Mouse (Mus musculus): ENCODE results near the gene Pepd. TPM values are rescaled to one million over a fixed set of nuclear protein-coding genes. Genes with fewer than 3 reads are reported as not detected.

The Pepd gene
- total and polyA plus RNA-seq, 3 experiments: 29.7 to 48.0 TPM; not detected in 1

- no peak for TF ChIP-seq USF1 (IDR thresholded peaks at IDR 0.05; ENCODE audit: low read depth, low read length)
- Histone ChIP-seq H3K36me3 (ENCODE audit: control insufficient read depth in 1 of 2, insufficient read depth in 2 of 2, low read length in 2 of 2) (peaks cover 14 to 27% of the 10 kb centered on the region in 2 experiments), H3K9me3 (replicated peaks; ENCODE audit: insufficient read depth, low read length) (no peaks in the 10 kb centered on the region), H3K9ac (ENCODE audit: control insufficient read depth, low read depth, low read length, poor library complexity, severe bottlenecking) (peak overlapping the region; percentile 23; the same call in 1 of the 2 replicates), H3K4me3 (ENCODE audit: control insufficient read depth in 1 of 2, insufficient read depth in 1 of 2, low read depth in 2 of 2, low read length in 2 of 2) (no peak overlapping the region), H3K27ac (ENCODE audit: control insufficient read depth, low read depth, low read length) (no peak overlapping the region), H3K27me3 (ENCODE audit: control insufficient read depth in 1 of 2, insufficient read depth in 2 of 2, low read length in 2 of 2) (no peaks in the 10 kb centered on the region), H3K79me2 (ENCODE audit: control insufficient read depth, insufficient read depth, low read length, poor library complexity) (peaks cover 52% of the 10 kb centered on the region), H3K4me1 (ENCODE audit: control insufficient read depth in 1 of 2, insufficient read depth in 2 of 2, low read length in 2 of 2) (peaks cover 5 to 16% of the 10 kb centered on the region in 2 experiments)
- no peak for DNase-seq (ENCODE audit: low read depth, low spot score)
Observed at GRCm38 (mm10) chr7:35054286-35054685, 142.1 kb downstream of the Pepd start.

GRCm38 (mm10) chr7:35054977-35055618 is 142.9 kb downstream of the Pepd start:
- H3K9me3 ChIP-seq (replicated peaks; ENCODE audit: insufficient read depth, low read length): no peaks in the 10 kb centered on the region
- H3K27ac ChIP-seq (ENCODE audit: control insufficient read depth, low read depth, low read length): peak overlapping the region; percentile 79; the same call in 1 of the 2 replicates
- H3K36me3 ChIP-seq (ENCODE audit: control insufficient read depth in 1 of 2, insufficient read depth in 2 of 2, low read length in 2 of 2): peaks cover 10 to 26% of the 10 kb centered on the region in 2 experiments
- H3K4me3 ChIP-seq (ENCODE audit: control insufficient read depth in 1 of 2, insufficient read depth in 1 of 2, low read depth in 2 of 2, low read length in 2 of 2): peak overlapping the region; percentile 81 to 97
- H3K9ac ChIP-seq (ENCODE audit: control insufficient read depth, low read depth, low read length, poor library complexity, severe bottlenecking): peak overlapping the region; percentile 96
- H3K79me2 ChIP-seq (ENCODE audit: control insufficient read depth, insufficient read depth, low read length, poor library complexity): peaks cover 52% of the 10 kb centered on the region
- TF ChIP-seq SIN3A (IDR thresholded peaks at IDR 0.05; ENCODE audit: low read length) (peak; percentile 47), CTCF (IDR thresholded peaks at IDR 0.05 in 2 of 3, conservative IDR thresholded peaks at IDR 0.05 in 1 of 3; ENCODE audit: control insufficient read depth in 1 of 3, insufficient read depth in 1 of 3, low read depth in 2 of 3, low read length in 3 of 3, poor library complexity in 1 of 3, severe bottlenecking in 1 of 3) (no peak)
- H3K4me1 ChIP-seq (ENCODE audit: control insufficient read depth in 1 of 2, insufficient read depth in 2 of 2, low read length in 2 of 2): peaks cover 5 to 16% of the 10 kb centered on the region in 2 experiments
- H3K27me3 ChIP-seq (ENCODE audit: control insufficient read depth in 1 of 2, insufficient read depth in 2 of 2, low read length in 2 of 2): no peaks in the 10 kb centered on the region
- no peak for DNase-seq (ENCODE audit: low read depth, low spot score)

- Histone ChIP-seq H3K79me2 (ENCODE audit: control insufficient read depth, insufficient read depth, low read length, poor library complexity) (peaks cover 46% of the 10 kb centered on the region), H3K27me3 (ENCODE audit: control insufficient read depth in 1 of 2, insufficient read depth in 2 of 2, low read length in 2 of 2) (no peaks in the 10 kb centered on the region), H3K36me3 (ENCODE audit: control insufficient read depth in 1 of 2, insufficient read depth in 2 of 2, low read length in 2 of 2) (peaks cover 8 to 26% of the 10 kb centered on the region in 2 experiments), H3K4me1 (ENCODE audit: control insufficient read depth in 1 of 2, insufficient read depth in 2 of 2, low read length in 2 of 2) (peaks cover 5 to 16% of the 10 kb centered on the region in 2 experiments), H3K4me3 (ENCODE audit: control insufficient read depth in 1 of 2, insufficient read depth in 1 of 2, low read depth in 2 of 2, low read length in 2 of 2) (peak overlapping the region; percentile 81 to 97), H3K9me3 (replicated peaks; ENCODE audit: insufficient read depth, low read length) (no peaks in the 10 kb centered on the region), H3K27ac (ENCODE audit: control insufficient read depth, low read depth, low read length) (peak overlapping the region; percentile 79), H3K9ac (ENCODE audit: control insufficient read depth, low read depth, low read length, poor library complexity, severe bottlenecking) (peak overlapping the region; percentile 96)
- 0 out of 2 replicates have a peak, but pooled peaks have one; percentile 57 for TF ChIP-seq CHD1 (IDR thresholded peaks at IDR 0.05; ENCODE audit: low read depth, low read length)
- no peak for TF ChIP-seq HCFC1 (IDR thresholded peaks at IDR 0.05; ENCODE audit: low read depth, low read length)
- TF ChIP-seq MAZ (IDR thresholded peaks at IDR 0.05; ENCODE audit: low read depth, low read length): 0 out of 2 replicates have a peak, but pooled peaks have one; percentile 17
- TF ChIP-seq POLR2A (IDR thresholded peaks at IDR 0.05; ENCODE audit: control insufficient read depth in 1 of 2, insufficient read depth in 1 of 2, low read depth in 1 of 2, low read length in 2 of 2, poor library complexity in 1 of 2): peak in 1 of 2 experiments; percentile 5; a peak in 1 of 4 replicates
- TF ChIP-seq SIN3A (IDR thresholded peaks at IDR 0.05; ENCODE audit: low read length): 0 out of 2 replicates have a peak, but pooled peaks have one; percentile 4
- 0 out of 4 replicates have a peak, but pooled peaks of 1 of the 2 experiments have one; percentile 32 for TF ChIP-seq EP300 (IDR thresholded peaks at IDR 0.05; ENCODE audit: low read depth in 1 of 2, low read length in 2 of 2)
- TF ChIP-seq ETS1 (IDR thresholded peaks at IDR 0.05; ENCODE audit: low read depth, low read length): no peak
- TF ChIP-seq MAFK (IDR thresholded peaks at IDR 0.05; ENCODE audit: borderline replicate concordance, low read depth, low read length): no peak
- TF ChIP-seq UBTF (IDR thresholded peaks at IDR 0.05; ENCODE audit: borderline replicate concordance, insufficient read depth, low read depth, low read length): peak; percentile 91
- TF ChIP-seq USF2 (IDR thresholded peaks at IDR 0.05; ENCODE audit: borderline replicate concordance in 1 of 2, insufficient read depth in 1 of 2, low read depth in 1 of 2, low read length in 2 of 2): no peak
- DNase-seq (ENCODE audit: low read depth, low spot score): peak; percentile 60
Observed at GRCm38 (mm10) chr7:35055619-35056435, 143.6 kb downstream of the Pepd start.

Measured in MEL (cell line).